In the genomic region with DNA sequence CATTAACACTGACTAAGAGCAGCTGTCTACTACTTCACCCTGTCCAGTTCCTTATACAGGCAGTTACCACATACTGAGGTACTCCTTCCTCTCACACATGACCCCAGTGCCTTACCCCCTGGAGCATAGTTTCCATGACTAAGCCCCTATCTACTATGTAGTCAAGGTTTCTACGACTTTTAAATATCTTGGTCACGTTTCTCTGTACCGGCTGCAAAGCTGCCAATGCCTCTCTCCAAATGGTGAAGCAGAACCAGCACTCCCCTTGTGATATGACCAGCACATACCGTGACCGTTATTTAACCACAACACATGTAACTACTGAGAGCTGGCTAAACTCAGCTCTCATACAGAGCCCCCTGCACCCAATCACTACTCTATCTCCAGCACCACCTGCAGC, we compare ENCODE assay signal across 30 mouse cellular contexts. TPM values are rescaled to one million over a fixed set of nuclear protein-coding genes. Genes with fewer than 3 reads are reported as not detected.
DNase-seq lines count a peak whose midpoint lies in the region; ATAC-seq and TF ChIP-seq lines count a peak whose summit lies in the region.
"Had no signal": no experiment of that assay in that cellular context is flagged by ENCODE, and none has a peak within 500 bp of the region (broad histone marks: within the 10 kb centered on the region; RNA-seq: fewer than 3 reads in every experiment).

No protein-coding gene starts in this region.

- no peak overlapping the region for H3K4me2 ChIP-seq in intestine, embryonic 14.5 days (ENCODE audit: low read length)
- H3K4me2 ChIP-seq in intestine, postnatal 0 days (replicated peaks; ENCODE audit: low read depth) = no peak overlapping the region
- H3K4me2 ChIP-seq: embryonic facial prominence, embryonic 12.5 days; forebrain, embryonic 15.5 days; limb, embryonic 15.5 days; midbrain, embryonic 12.5 days; neural tube, embryonic 13.5 days; stomach, embryonic 15.5 days had no signal

- WGBS in intestine, embryonic 14.5 days = 94% methylated on average over 5 of the region's 5 CpGs
- 91% methylated on average over 5 of the region's 5 CpGs for WGBS in intestine, postnatal 0 days

- no peak overlapping the region for H3K27ac ChIP-seq in intestine, embryonic 14.5 days (ENCODE audit: low read depth)
- H3K27ac ChIP-seq in intestine, postnatal 0 days (ENCODE audit: low read depth, low read length) = no peak overlapping the region
- no peak overlapping the region for H3K27ac ChIP-seq in gastrocnemius, adult 2 months
- H3K27ac ChIP-seq: embryonic facial prominence, embryonic 12.5 days; forebrain, embryonic 15.5 days; heart, embryonic 10.5 days; hindbrain, postnatal 0 days; limb, embryonic 10.5 days; limb, embryonic 15.5 days; macrophage; midbrain, embryonic 12.5 days; neural tube, embryonic 13.5 days; stomach, embryonic 15.5 days had no signal

- no peaks in the 10 kb centered on the region for H3K27me3 ChIP-seq in intestine, embryonic 14.5 days (replicated peaks; ENCODE audit: control insufficient read depth, insufficient read depth, low read length)
- no peaks in the 10 kb centered on the region for H3K27me3 ChIP-seq in intestine, postnatal 0 days (replicated peaks; ENCODE audit: control insufficient read depth, insufficient read depth, low read length)
- H3K27me3 ChIP-seq in G1E (ENCODE audit: insufficient read depth, low read length) = no peaks in the 10 kb centered on the region
- H3K27me3 ChIP-seq: embryonic facial prominence, embryonic 12.5 days; forebrain, embryonic 15.5 days; limb, embryonic 15.5 days; midbrain, embryonic 12.5 days; neural tube, embryonic 13.5 days; stomach, embryonic 15.5 days had no signal

- H3K4me3 ChIP-seq in intestine, embryonic 14.5 days (ENCODE audit: low read depth, low read length) = no peak overlapping the region
- H3K4me3 ChIP-seq in intestine, postnatal 0 days (ENCODE audit: low read depth, low read length) = no peak overlapping the region
- H3K4me3 ChIP-seq in G1E (ENCODE audit: low read depth, low read length) = no peak overlapping the region; the same call in 1 of the 2 replicates
- no peak overlapping the region for H3K4me3 ChIP-seq in gastrocnemius, adult 2 months
- H3K4me3 ChIP-seq: embryonic facial prominence, embryonic 12.5 days; forebrain, embryonic 15.5 days; heart, embryonic 10.5 days; limb, embryonic 10.5 days; limb, embryonic 15.5 days; midbrain, embryonic 12.5 days; neural tube, embryonic 13.5 days; stomach, embryonic 15.5 days had no signal

- H3K9ac ChIP-seq in intestine, embryonic 14.5 days (ENCODE audit: low read length) = no peak overlapping the region
- H3K9ac ChIP-seq in intestine, postnatal 0 days (ENCODE audit: low read depth, low read length) = no peak overlapping the region
- H3K9ac ChIP-seq: embryonic facial prominence, embryonic 12.5 days; forebrain, embryonic 15.5 days; limb, embryonic 15.5 days; midbrain, embryonic 12.5 days; neural tube, embryonic 13.5 days; stomach, embryonic 15.5 days had no signal

- no peak for ATAC-seq in intestine, embryonic 14.5 days (replicated peaks; ENCODE audit: low FRiP score, low TSS enrichment, low read depth)
- no peak for ATAC-seq in intestine, postnatal 0 days
- peak; percentile 71 for ATAC-seq in G1E (ENCODE audit: extremely low read depth, insufficient number of reproducible peaks, low FRiP score, poor library complexity, severe bottlenecking)
- peak; percentile 79 for ATAC-seq in megakaryocyte, adult 5-6 weeks (ENCODE audit: poor library complexity, severe bottlenecking)
- peak; percentile 62; the same call in 1 of the 2 replicates for ATAC-seq in neutrophil, adult 5-6 weeks (ENCODE audit: extremely low read depth, insufficient number of reproducible peaks, low FRiP score, poor library complexity, severe bottlenecking)
- ATAC-seq: activated CD4-positive, CD25-positive, alpha-beta regulatory T cell, adult 4 months; CD4-positive, CD25-positive, alpha-beta regulatory T cell, adult 4 months; forebrain, embryonic 15.5 days; hindbrain, postnatal 0 days; intestine, embryonic 16.5 days had no signal

- no peak for TF ChIP-seq CTCF in intestine, postnatal 0 days (IDR thresholded peaks at IDR 0.05; ENCODE audit: low read depth)
- TF ChIP-seq CTCF in G1E (IDR thresholded peaks at IDR 0.05; ENCODE audit: low read depth, low read length) = no peak
- no peak for TF ChIP-seq CTCF in gastrocnemius, adult 2 months (IDR thresholded peaks at IDR 0.05)

- DNase-seq in intestine, embryonic 14.5 days (ENCODE audit: low spot score) = peak; percentile 42
- DNase-seq in G1E (ENCODE audit: low spot score) = no peak
- no peak for DNase-seq in heart, postnatal 4 days
- DNase-seq in gastrocnemius, adult 2 months = no peak
- DNase-seq: adrenal gland, adult 8-10 months; cerebellum, adult 2 months; cerebellum, postnatal 25 days; embryo, embryonic 11 days; kidney, adult 9 months; kidney, postnatal 10 days; lung, adult 2 months; lung, postnatal 10 days; retina, postnatal 1 day; right cerebral cortex, postnatal 14 days had no signal

- intact Hi-C loops in gastrocnemius, adult 2 months (cut with DNase I) = no loop called here

- no peaks in the 10 kb centered on the region for H3K9me3 ChIP-seq in intestine, embryonic 14.5 days (ENCODE audit: control insufficient read depth, low read length)
- no peaks in the 10 kb centered on the region for H3K9me3 ChIP-seq in intestine, postnatal 0 days (ENCODE audit: control insufficient read depth)
- H3K9me3 ChIP-seq in G1E (replicated peaks) = no peaks in the 10 kb centered on the region
- H3K9me3 ChIP-seq: embryonic facial prominence, embryonic 12.5 days; forebrain, embryonic 15.5 days; heart, embryonic 10.5 days; limb, embryonic 10.5 days; limb, embryonic 15.5 days; midbrain, embryonic 12.5 days; neural tube, embryonic 13.5 days; stomach, embryonic 15.5 days had no signal

- H3K4me1 ChIP-seq in intestine, embryonic 14.5 days (replicated peaks; ENCODE audit: control insufficient read depth, insufficient read depth, low read length) = no peaks in the 10 kb centered on the region
- no peaks in the 10 kb centered on the region for H3K4me1 ChIP-seq in intestine, postnatal 0 days (replicated peaks; ENCODE audit: control insufficient read depth, insufficient read depth, low read length)
- peaks cover 47% of the 10 kb centered on the region for H3K4me1 ChIP-seq in G1E (ENCODE audit: insufficient read depth, low read depth, low read length)
- H3K4me1 ChIP-seq: limb, embryonic 10.5 days had no signal

- H3K36me3 ChIP-seq in intestine, embryonic 14.5 days (ENCODE audit: control insufficient read depth, insufficient read depth, low read length) = peaks cover 37% of the 10 kb centered on the region
- peaks cover 22% of the 10 kb centered on the region for H3K36me3 ChIP-seq in intestine, postnatal 0 days (ENCODE audit: control insufficient read depth, insufficient read depth)
- H3K36me3 ChIP-seq in G1E (replicated peaks) = peaks cover 58% of the 10 kb centered on the region

RNA-seq across cellular contexts. Expression of gene Birc2, which starts 11.9 kb away (rescaled TPM):
- 36.2 and 39.8 TPM in 2 replicates for polyA plus RNA-seq in intestine, embryonic 14.5 days (2014; fragmentation: Nextera tagmentation; extraction: Ambion mirVana)
- polyA plus RNA-seq in intestine, postnatal 0 days (2015; fragmentation: Nextera tagmentation; extraction: Ambion mirVana) = 18.4 and 18.5 TPM in 2 replicates
- total RNA-seq in G1E (2014; fragmentation: Nextera tagmentation) (64.3 and 71.4 TPM in 2 replicates), G1E (2017) (46.4 and 50.9 TPM in 2 replicates)
- polyA plus RNA-seq in G1E (2012) = 10.9 and 14.3 TPM in 2 replicates
- total RNA-seq in megakaryocyte, adult 5-6 weeks (2015) = 28.5 and 29.5 TPM in 2 replicates
- 37.3 TPM in 2 replicates for total RNA-seq in megakaryocyte, adult 5-6 weeks (2017)
- total RNA-seq in neutrophil, adult 5-6 weeks (2017) = 97.6 and 113 TPM in 2 replicates
- 10 to 100 TPM; 20.8 to 23.5 TPM for total RNA-seq in heart, postnatal 4 days (2021)
- 10 to 100 TPM; 21.9 to 22.0 TPM for total RNA-seq in gastrocnemius, adult 2 months (2021)

RNA-seq across cellular contexts. Expression of gene Birc3, which starts 48.1 kb away (rescaled TPM):
- polyA plus RNA-seq in intestine, embryonic 14.5 days (2014; fragmentation: Nextera tagmentation; extraction: Ambion mirVana) = 9.0 and 9.4 TPM in 2 replicates
- polyA plus RNA-seq in intestine, postnatal 0 days (2015; fragmentation: Nextera tagmentation; extraction: Ambion mirVana) = 8.2 and 8.6 TPM in 2 replicates
- total RNA-seq in G1E (2014; fragmentation: Nextera tagmentation) = 71.2 and 74.7 TPM in 2 replicates
- 57.9 and 59.2 TPM in 2 replicates for total RNA-seq in G1E (2017)
- 9.1 and 9.3 TPM in 2 replicates for polyA plus RNA-seq in G1E (2012)
- 84.4 and 87.7 TPM in 2 replicates for total RNA-seq in megakaryocyte, adult 5-6 weeks (2015)
- 128 TPM in 2 replicates for total RNA-seq in megakaryocyte, adult 5-6 weeks (2017)
- total RNA-seq in neutrophil, adult 5-6 weeks (2017) = 676 and 709 TPM in 2 replicates
- total RNA-seq in heart, postnatal 4 days (2021) = 1 to 10 TPM; 7.0 to 8.8 TPM
- total RNA-seq in gastrocnemius, adult 2 months (2021) = 1 to 10 TPM; 6.0 to 8.8 TPM

Comparison
In these comparisons a context has a peak if more than half of its experiments do, and no peak if none do; other contexts are left out.
1. ATAC-seq: peak in G1E (single experiment), megakaryocyte, adult 5-6 weeks (single experiment) and neutrophil, adult 5-6 weeks (single experiment); none in intestine, embryonic 14.5 days (single experiment) and intestine, postnatal 0 days (single experiment).
2. RNA of gene Birc3, which starts 48.1 kb away (total RNA-seq): 676 to 709 TPM in neutrophil, adult 5-6 weeks, 84.4 to 128 TPM in megakaryocyte, adult 5-6 weeks and 57.9 to 74.7 TPM in G1E; 6.0 to 8.8 TPM in gastrocnemius, adult 2 months and 7.0 to 8.8 TPM in heart, postnatal 4 days; every median in the first group is over 4 times any median in the second.